Mouse (Mus musculus) MEL (cell line): ENCODE results near the gene Mospd2.
A peak's percentile ranks its signal among the peaks of the same experiment; 100 is the strongest.

Experiments used
- CHD1 ChIP-seq: IDR thresholded peaks from 2 replicates; pipeline ENCODE4 v1.6.1; 2012; ENCODE audit warnings: low read depth, mild to moderate bottlenecking, inconsistent platforms, low read length, improper control_type of control experiment
- CTCF ChIP-seq, 3 experiments: IDR thresholded peaks in 2 of 3; conservative IDR thresholded peaks in 1 of 3; 2 replicates each; pipeline ENCODE4 v1.5.1; 2011 to 2012; ENCODE audit warnings: low read length in 3 of 3, low read depth in 2 of 3, mild to moderate bottlenecking in 2 of 3, improper control_type of control experiment in 1 of 3, inconsistent platforms in 1 of 3, mixed read lengths in 1 of 3, moderate library complexity in 1 of 3; ENCODE audit not compliant: control insufficient read depth in 1 of 3, insufficient read depth in 1 of 3, poor library complexity in 1 of 3, severe bottlenecking in 1 of 3
- EP300 ChIP-seq, 2 experiments: IDR thresholded peaks; 2 replicates each; pipeline ENCODE4 v1.6.1; 2011; ENCODE audit warnings: improper control_type of control experiment in 2 of 2, low read length in 2 of 2, low read depth in 1 of 2, mild to moderate bottlenecking in 1 of 2
- GABPA ChIP-seq: IDR thresholded peaks from 2 replicates; pipeline ENCODE4 v1.6.1; 2012; ENCODE audit warnings: low read depth, mild to moderate bottlenecking, inconsistent platforms, low read length, improper control_type of control experiment, moderate library complexity
- JUND ChIP-seq: IDR thresholded peaks from 2 replicates; pipeline ENCODE4 v1.6.1; 2011; ENCODE audit warnings: low read depth, mild to moderate bottlenecking, improper control_type of control experiment, low read length
- POLR2A ChIP-seq, 2 experiments: IDR thresholded peaks; 2 replicates each; pipeline ENCODE4 v1.6.1; 2011 to 2012; ENCODE audit warnings: low read length in 2 of 2, mild to moderate bottlenecking in 2 of 2, control low read depth in 1 of 2, improper control_type of control experiment in 1 of 2, low read depth in 1 of 2, moderate library complexity in 1 of 2; ENCODE audit not compliant: control insufficient read depth in 1 of 2, insufficient read depth in 1 of 2, poor library complexity in 1 of 2
- POLR2AphosphoS2 ChIP-seq: IDR thresholded peaks from 2 replicates; pipeline ENCODE4 v1.6.1; 2011; ENCODE audit warnings: low read length, improper control_type of control experiment
- USF2 ChIP-seq, 2 experiments: IDR thresholded peaks; 2 replicates each; pipeline ENCODE4 v1.6.1; 2011 to 2012; ENCODE audit warnings: improper control_type of control experiment in 2 of 2, low read length in 2 of 2, borderline replicate concordance in 1 of 2, inconsistent platforms in 1 of 2, low read depth in 1 of 2, mild to moderate bottlenecking in 1 of 2; ENCODE audit not compliant: insufficient read depth in 1 of 2
- ZNF384 ChIP-seq: IDR thresholded peaks from 2 replicates; pipeline ENCODE4 v1.6.1; 2012; ENCODE audit warnings: low read depth, mild to moderate bottlenecking, inconsistent platforms, low read length, improper control_type of control experiment

DNA sequence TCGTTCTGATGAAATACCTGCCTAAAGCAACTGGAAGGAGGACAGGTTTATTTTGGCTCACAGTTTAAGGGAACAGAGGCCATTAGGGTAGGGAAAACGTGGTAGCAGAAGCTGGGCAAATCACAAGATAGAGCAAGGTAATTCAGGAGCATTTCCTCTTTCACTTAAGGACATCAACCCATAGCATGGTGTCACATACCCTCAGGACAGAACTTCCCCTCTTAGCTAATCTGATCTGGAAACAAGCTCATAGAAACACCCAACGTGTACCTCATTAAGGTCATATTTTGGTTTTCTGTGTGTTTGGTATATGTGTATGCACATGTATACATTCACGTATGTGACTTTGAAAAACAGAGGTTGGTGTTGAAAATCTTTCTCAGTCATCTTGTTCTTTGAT lies 68.0 kb downstream of the Mospd2 start:
- TF ChIP-seq GABPA (no peak), ZNF384 (no peak), CHD1 (no peak), CTCF (IDR thresholded peaks at IDR 0.05 in 2 of 3, conservative IDR thresholded peaks at IDR 0.05 in 1 of 3; ENCODE audit: control insufficient read depth in 1 of 3, insufficient read depth in 1 of 3, low read depth in 2 of 3, low read length in 3 of 3, poor library complexity in 1 of 3, severe bottlenecking in 1 of 3) (no peak), USF2 (IDR thresholded peaks at IDR 0.05; ENCODE audit: borderline replicate concordance in 1 of 2, insufficient read depth in 1 of 2, low read depth in 1 of 2, low read length in 2 of 2) (no peak), POLR2AphosphoS2 (no peak), POLR2A (IDR thresholded peaks at IDR 0.05; ENCODE audit: control insufficient read depth in 1 of 2, insufficient read depth in 1 of 2, low read depth in 1 of 2, low read length in 2 of 2, poor library complexity in 1 of 2) (no peak), JUND (no peak), EP300 (IDR thresholded peaks at IDR 0.05; ENCODE audit: low read depth in 1 of 2, low read length in 2 of 2) (peak in 1 of 2 experiments; percentile 33; a peak in 1 of 4 replicates)
